Mouse (Mus musculus) thymus, adult 18-20 months (tissue): ENCODE measurements at regions not wholly inside any gene's neighbourhood (a gene's known extent, or its start where the extent isn't known, plus 50 kb on each side); places are given as distances from the start of the nearest gene placed in this dataset.

ENCODE experiments used
- DNase-seq, 2 experiments: peaks; one replicate each; pipeline ENCODE4 v3.0.0; 2022; ENCODE audit warnings: mixed read lengths in 2 of 2

DNA sequence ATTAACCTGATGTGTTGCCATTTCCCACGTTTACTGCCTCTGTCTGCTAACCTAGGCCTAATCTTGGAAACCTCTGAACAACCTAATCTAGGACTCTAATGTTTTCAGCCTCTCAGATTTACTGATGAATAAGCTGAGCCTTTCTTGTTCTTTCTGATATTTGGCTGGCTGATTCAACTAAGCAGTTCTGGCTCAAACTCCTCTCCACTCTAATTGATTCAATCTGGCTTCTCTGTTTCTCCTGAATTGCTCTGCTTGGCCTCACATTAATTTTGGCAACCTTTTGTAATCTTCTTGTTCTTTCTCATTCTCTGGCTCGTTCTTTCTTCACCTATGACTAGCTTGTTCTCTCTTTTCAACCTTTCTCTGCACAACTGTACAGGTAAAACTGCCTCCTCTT is 1561.2 kb upstream of the Zeb2 start:
- DNase-seq, result no peak

DNA sequence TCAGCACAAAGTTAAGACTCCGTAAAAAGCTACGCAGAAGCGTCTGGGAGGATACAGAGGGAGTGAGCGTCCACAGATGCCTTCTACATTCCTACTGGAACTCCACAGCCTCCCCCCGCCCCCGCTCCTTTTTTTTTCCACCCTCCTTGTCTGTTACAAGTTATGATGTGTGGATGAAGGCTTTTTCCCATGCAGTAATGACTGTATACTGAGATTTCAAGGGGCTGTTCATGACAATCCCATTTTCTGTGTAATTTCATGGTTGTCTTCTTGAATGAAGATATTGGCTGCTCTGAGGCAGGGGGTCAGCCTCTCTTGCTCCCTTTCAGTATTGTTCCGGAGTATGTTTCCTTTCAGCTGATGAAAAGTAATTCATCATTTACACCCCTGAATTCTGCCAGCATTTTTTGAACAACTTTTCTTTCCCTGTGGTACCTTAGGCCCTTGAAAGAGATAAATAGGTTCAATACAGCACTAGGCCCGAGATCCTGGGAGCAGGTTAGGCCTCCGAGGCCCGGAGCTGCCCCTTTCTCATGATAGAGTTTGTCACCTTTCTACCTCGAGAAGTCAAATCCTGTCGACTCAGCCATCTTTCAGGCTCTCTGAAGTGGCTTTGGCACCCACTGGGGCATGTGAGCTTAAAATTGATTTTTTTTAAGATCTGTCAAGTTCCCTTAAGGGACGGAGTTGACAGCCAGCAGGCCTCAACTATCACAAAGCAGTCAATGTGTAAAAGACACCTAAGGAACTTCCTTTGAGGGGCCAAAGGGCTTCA is 1552.5 kb upstream of the Zeb2 start:
- no peak for DNase-seq

DNA sequence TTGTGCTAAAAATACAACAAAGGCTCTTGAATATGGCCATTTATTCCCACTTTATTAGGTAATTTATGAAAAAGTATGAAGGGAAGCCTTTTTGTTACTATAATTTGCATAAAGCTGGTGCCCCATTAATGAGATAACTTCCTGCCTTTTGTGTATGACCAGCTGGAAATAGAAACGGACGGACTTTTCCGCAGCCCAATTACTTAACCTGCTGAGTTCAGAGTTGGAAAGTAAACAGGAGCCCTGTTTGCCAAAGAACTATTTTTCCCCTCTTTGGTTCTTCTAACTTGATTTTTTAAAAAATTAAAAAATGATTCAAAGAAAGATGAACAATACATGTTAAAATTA is 1549.8 kb upstream of the Zeb2 start:
- DNase-seq, result no peak

- no peak for DNase-seq
Measured at GRCm38 (mm10) chr2:46666084-46666989, 1549.1 kb upstream of the Zeb2 start.

GRCm38 (mm10) chr2:46661876-46662275 is 1544.7 kb upstream of the Zeb2 start:
- no peak for DNase-seq

DNA sequence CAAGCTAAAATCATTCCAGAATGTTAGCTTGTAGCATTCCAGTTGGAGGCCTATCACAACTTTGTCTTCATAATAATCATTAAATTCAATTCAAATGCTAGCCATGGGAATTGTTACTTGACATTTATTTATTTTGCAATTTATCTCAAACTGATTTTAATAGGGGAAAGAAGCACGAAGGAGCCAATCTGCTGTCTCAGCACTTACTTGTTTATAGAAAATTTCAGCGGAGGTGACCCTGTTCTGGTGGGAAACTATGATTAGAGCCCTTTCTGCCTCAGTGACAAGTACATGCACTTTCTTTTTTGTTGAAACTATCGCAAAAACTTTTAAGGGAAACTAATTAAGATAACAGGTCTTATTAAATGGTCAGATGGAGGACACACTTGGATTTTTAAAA is 1543.4 kb upstream of the Zeb2 start:
- DNase-seq, result no peak

DNA sequence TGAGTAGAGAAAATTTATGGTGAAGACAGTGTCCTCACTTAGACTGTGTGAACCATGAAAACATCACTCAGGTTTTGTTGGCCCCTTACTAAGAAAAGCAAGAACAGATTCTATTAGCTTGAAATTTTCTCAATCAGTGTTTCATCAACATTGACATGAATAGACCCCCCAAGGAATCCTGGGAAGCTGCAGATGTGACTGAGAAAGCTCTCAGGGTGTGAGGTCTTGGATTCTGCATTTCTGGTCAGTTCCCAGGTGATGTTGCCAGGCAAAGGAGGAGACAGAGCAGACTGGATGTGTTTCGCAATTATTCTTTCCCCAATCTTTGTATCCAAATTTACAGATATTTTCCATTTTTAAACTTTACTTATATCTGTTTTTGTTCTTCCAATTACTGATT is 1538.1 kb upstream of the Zeb2 start:
- DNase-seq, result no peak

- DNase-seq, result no peak
Measured at GRCm38 (mm10) chr2:46652616-46653015, 1535.4 kb upstream of the Zeb2 start.

GRCm38 (mm10) chr2:46646366-46646765 is 1529.2 kb upstream of the Zeb2 start:
- no peak for DNase-seq

- DNase-seq, result no peak
Measured at GRCm38 (mm10) chr2:46609217-46609616, 1492.0 kb upstream of the Zeb2 start.

DNA sequence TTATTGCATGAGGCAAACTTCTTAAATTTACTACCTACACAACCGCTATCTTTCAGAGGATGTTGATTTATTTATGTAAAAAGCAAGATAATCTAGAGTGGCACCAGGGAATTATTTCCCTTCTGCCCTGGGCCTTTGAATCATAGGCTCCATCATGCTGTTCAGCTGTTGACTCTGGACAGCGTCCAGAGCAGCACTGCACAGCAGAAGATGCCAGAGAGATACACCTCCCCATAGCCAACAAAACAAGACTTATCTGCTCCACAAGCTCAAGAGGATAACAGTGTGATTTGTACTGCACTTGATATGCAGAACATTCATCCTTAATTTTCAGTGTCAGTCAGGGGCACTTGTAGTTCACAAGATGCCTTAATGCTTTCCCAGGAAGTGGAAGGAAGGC is 1464.6 kb upstream of the Zeb2 start:
- DNase-seq, result no peak

GRCm38 (mm10) chr2:46570416-46570815 is 1453.2 kb upstream of the Zeb2 start:
- no peak for DNase-seq

GRCm38 (mm10) chr2:46533395-46533794 is 1416.2 kb upstream of the Zeb2 start:
- no peak for DNase-seq

DNA sequence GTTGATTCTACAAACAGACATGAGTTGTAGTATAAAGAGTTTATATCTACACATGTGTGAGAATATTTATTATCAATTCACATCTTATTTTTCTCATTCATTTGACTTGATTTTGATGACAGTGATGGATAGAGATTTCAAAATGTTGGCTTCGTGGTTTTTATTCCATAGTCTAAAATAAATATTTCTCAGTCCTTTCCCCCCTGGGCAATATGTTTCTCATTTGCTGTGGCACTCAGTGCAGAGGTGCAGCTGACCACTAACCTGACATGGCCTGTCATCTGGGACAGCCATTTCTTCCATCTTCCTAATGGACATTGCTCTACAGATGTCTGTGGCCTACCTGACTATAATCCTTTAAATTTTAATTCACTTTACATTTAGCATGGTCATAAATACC is 1413.5 kb upstream of the Zeb2 start:
- no peak for DNase-seq

DNA sequence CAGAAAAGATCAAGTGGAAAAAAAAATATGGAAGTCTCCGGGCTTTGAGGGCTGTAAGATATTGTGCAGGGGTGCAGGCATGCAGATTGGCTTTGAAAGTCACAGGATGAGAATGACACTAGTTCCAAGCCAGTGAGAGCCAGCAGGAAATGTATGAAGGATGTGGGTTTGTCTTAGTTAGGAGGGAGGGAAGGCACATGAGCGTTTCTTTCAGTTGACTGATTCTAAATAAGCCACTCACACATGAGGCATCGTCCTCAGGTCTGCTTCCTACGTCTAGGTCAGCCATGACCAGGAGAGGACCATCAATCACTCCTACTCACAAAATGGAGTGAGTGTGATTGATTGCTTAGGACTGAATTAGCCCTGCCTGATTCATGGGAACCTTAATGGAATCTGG is 1408.0 kb upstream of the Zeb2 start:
- DNase-seq, result no peak

DNA sequence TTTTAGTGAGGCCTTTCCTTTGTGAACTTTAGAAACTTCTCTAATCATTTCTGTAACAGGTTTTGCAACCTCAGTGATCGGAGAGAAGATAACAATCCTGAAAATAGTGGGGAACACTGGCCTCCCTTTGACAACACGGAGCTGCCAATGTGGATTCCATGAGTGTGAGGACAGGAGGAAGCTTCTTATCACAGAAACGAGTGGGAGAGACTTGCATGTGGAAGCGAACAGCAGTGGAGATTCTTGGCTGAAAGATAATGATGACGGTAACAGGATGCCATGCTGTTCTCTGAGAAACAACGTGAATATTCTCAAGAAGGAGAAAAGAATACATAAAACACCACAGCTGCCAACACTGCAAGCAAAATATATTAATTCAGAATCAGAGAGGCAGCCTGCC is 1407.4 kb upstream of the Zeb2 start:
- DNase-seq, result no peak

- DNase-seq, result no peak
Measured at GRCm38 (mm10) chr2:46521147-46521965, 1404.2 kb upstream of the Zeb2 start.

- no peak for DNase-seq
Measured at GRCm38 (mm10) chr2:46512237-46513028, 1395.2 kb upstream of the Zeb2 start.

DNA sequence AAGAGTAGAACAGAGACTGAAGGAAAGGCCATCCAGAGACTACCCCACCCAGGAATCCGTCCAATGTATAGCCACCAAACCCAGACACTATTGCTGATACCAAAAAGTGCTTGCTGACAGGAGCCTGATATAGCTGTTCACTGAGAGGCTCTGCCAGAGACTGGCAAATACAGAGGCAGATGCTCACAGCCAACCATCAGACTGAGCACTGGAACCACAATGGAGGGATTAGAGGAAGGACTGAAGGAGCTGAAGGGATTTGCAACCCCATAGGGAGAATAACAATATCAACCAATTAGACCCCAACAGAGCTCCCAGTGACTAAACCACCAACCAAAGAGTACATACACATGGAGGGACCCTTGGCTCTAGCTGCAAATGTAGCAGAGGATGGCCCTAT is 1389.8 kb upstream of the Zeb2 start:
- DNase-seq, result no peak

- no peak for DNase-seq
Measured at GRCm38 (mm10) chr2:46503074-46503473, 1385.9 kb upstream of the Zeb2 start.

GRCm38 (mm10) chr2:46492299-46492698 is 1375.1 kb upstream of the Zeb2 start:
- DNase-seq, result no peak

- DNase-seq, result no peak
Measured at GRCm38 (mm10) chr2:46491081-46491480, 1373.9 kb upstream of the Zeb2 start.
